8 mouse cellular contexts compared by ENCODE assay signal in the genomic region with DNA sequence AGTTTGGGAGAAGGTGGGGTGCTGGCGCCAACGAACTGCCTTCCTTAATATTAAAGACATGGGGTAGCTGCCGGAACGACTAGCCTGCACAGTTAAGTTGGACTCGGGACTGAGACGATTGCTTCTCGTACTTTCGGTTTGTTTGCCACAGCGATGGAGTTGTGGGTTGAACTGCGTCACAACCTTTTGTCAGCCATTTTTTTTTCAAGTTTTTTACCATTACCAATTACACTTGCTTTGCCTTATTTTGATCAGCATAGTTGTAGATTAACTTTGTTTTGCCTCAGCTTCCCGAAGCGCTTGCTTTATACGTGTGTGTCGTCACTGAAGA. TPM values are rescaled to one million over a fixed set of nuclear protein-coding genes. Genes with fewer than 3 reads are reported as not detected.
DNase-seq lines count a peak whose midpoint lies in the region; ATAC-seq and TF ChIP-seq lines count a peak whose summit lies in the region.

No protein-coding gene starts in this region.

- H3K36me3 ChIP-seq in forebrain, embryonic 16.5 days (ENCODE audit: control insufficient read depth, insufficient read depth): no peaks in the 10 kb centered on the region
- no peaks in the 10 kb centered on the region for H3K36me3 ChIP-seq in liver, embryonic 16.5 days (ENCODE audit: control insufficient read depth, insufficient read depth)

- peaks cover 16% of the 10 kb centered on the region for H3K4me1 ChIP-seq in forebrain, embryonic 16.5 days (replicated peaks; ENCODE audit: control insufficient read depth, insufficient read depth, low read length)
- H3K4me1 ChIP-seq in liver, embryonic 16.5 days (ENCODE audit: control insufficient read depth, low read depth, low read length): peaks cover 21% of the 10 kb centered on the region

- H3K4me3 ChIP-seq in gastrocnemius, adult 2 months: peak overlapping the region; percentile 96
- H3K4me3 ChIP-seq in forebrain, embryonic 16.5 days (replicated peaks; ENCODE audit: low read length): peak overlapping the region; percentile 67
- peak overlapping the region; percentile 63 for H3K4me3 ChIP-seq in liver, embryonic 16.5 days (ENCODE audit: low read depth, low read length)

- ATAC-seq in forebrain, embryonic 16.5 days: no peak
- no peak for ATAC-seq in liver, embryonic 16.5 days (ENCODE audit: low read depth)

- intact Hi-C loops in gastrocnemius, adult 2 months (cut with DNase I): loop anchor here (2.0 to 10.0 kb wide), 4 partner anchors 55 to 308 kb away; a partner anchor contains a TSS

- DNase-seq in gastrocnemius, adult 2 months: no peak
- DNase-seq in gastrocnemius, postnatal 10 days: no peak
- peak; percentile 91 for DNase-seq in CD4-positive, CD25-positive, alpha-beta regulatory T cell, adult 2 months (ENCODE audit: low read depth, low spot score)
- no peak for DNase-seq in right cerebral cortex, postnatal 10 days (ENCODE audit: low spot score in 2 of 2)
- DNase-seq in left cerebral cortex, adult 8-10 months (ENCODE audit: low spot score in 2 of 2): no peak
- no peak for DNase-seq in urinary bladder, postnatal 36 days (ENCODE audit: low spot score in 2 of 2)

- H3K4me2 ChIP-seq in forebrain, embryonic 16.5 days (ENCODE audit: low read length): peak overlapping the region; percentile 97
- peak overlapping the region; percentile 82 for H3K4me2 ChIP-seq in liver, embryonic 16.5 days (ENCODE audit: low read depth, low read length)

- H3K9ac ChIP-seq in forebrain, embryonic 16.5 days (replicated peaks; ENCODE audit: low read depth, low read length): peak overlapping the region; percentile 58
- peak overlapping the region; percentile 87 for H3K9ac ChIP-seq in liver, embryonic 16.5 days (ENCODE audit: low read depth, low read length)

- no peak for TF ChIP-seq CTCF in gastrocnemius, adult 2 months (IDR thresholded peaks at IDR 0.05)

- WGBS in forebrain, embryonic 16.5 days: under 1% methylated on average over 14 of the region's 14 CpGs
- WGBS in liver, embryonic 16.5 days (ENCODE audit: insufficient replicate concordance): 0% methylated on average over 14 of the region's 14 CpGs

- H3K27ac ChIP-seq in gastrocnemius, adult 2 months: peak overlapping the region; percentile 96
- peak overlapping the region; percentile 90 for H3K27ac ChIP-seq in forebrain, embryonic 16.5 days (ENCODE audit: low read length)
- H3K27ac ChIP-seq in liver, embryonic 16.5 days (ENCODE audit: low read length): peak overlapping the region; percentile 99

- H3K9me3 ChIP-seq in forebrain, embryonic 16.5 days (ENCODE audit: control insufficient read depth, low read length): no peaks in the 10 kb centered on the region
- H3K9me3 ChIP-seq in liver, embryonic 16.5 days (replicated peaks; ENCODE audit: control insufficient read depth, low read length): no peaks in the 10 kb centered on the region

- H3K27me3 ChIP-seq in forebrain, embryonic 16.5 days (replicated peaks; ENCODE audit: control insufficient read depth, insufficient read depth, low read length): no peaks in the 10 kb centered on the region
- H3K27me3 ChIP-seq in liver, embryonic 16.5 days (ENCODE audit: control insufficient read depth, insufficient read depth, low read depth, low read length): no peaks in the 10 kb centered on the region

RNA-seq across cellular contexts. Expression of a gene that starts 1.3 kb away (rescaled TPM):
- 100 to 1,000 TPM; 135 to 164 TPM for total RNA-seq in gastrocnemius, adult 2 months (2021)
- total RNA-seq in gastrocnemius, postnatal 10 days (2021): 100 to 1,000 TPM; 361 to 459 TPM
- polyA plus RNA-seq in forebrain, embryonic 16.5 days (2015; fragmentation: Nextera tagmentation; extraction: Ambion mirVana): 16.7 and 22.7 TPM in 2 replicates
- 99.6 and 112 TPM in 2 replicates for polyA plus RNA-seq in liver, embryonic 16.5 days (2015; fragmentation: Nextera tagmentation; extraction: Ambion mirVana)
- total RNA-seq in left cerebral cortex, adult 8-10 months (2022): 10 to 100 TPM; 69.7 to 80.4 (median 72.8) TPM

RNA-seq across cellular contexts. Expression of a gene that starts 5.5 kb away (rescaled TPM):
- total RNA-seq in gastrocnemius, adult 2 months (2021): not detected
- 10 to 100 TPM; 86.2 to 86.5 TPM for total RNA-seq in gastrocnemius, postnatal 10 days (2021)
- polyA plus RNA-seq in forebrain, embryonic 16.5 days (2015; fragmentation: Nextera tagmentation; extraction: Ambion mirVana): 1.6 and 2.0 TPM in 2 replicates
- 4.4 and 7.4 TPM in 2 replicates for polyA plus RNA-seq in liver, embryonic 16.5 days (2015; fragmentation: Nextera tagmentation; extraction: Ambion mirVana)
- total RNA-seq in left cerebral cortex, adult 8-10 months (2022): 1 to 10 TPM; 1.1 to 3.3 (median 2.8) TPM

RNA-seq across cellular contexts. Expression of a gene that starts 6.6 kb away (rescaled TPM):
- 1 to 10 TPM; 1.1 to 2.3 TPM for total RNA-seq in gastrocnemius, adult 2 months (2021)
- 100 to 1,000 TPM; 106 to 125 TPM for total RNA-seq in gastrocnemius, postnatal 10 days (2021)
- 0.86 and 0.95 TPM in 2 replicates for polyA plus RNA-seq in forebrain, embryonic 16.5 days (2015; fragmentation: Nextera tagmentation; extraction: Ambion mirVana)
- polyA plus RNA-seq in liver, embryonic 16.5 days (2015; fragmentation: Nextera tagmentation; extraction: Ambion mirVana): 3.2 and 6.3 TPM in 2 replicates
- 10 to 100 TPM; 12.3 to 18.8 (median 16.3) TPM for total RNA-seq in left cerebral cortex, adult 8-10 months (2022)

RNA-seq across cellular contexts. Expression of a gene that starts 11.0 kb away (rescaled TPM):
- total RNA-seq in gastrocnemius, adult 2 months (2021): 1 to 10 TPM in 1 of 2 experiments, not detected in 1; 1.9 TPM
- 100 to 1,000 TPM; 187 to 217 TPM for total RNA-seq in gastrocnemius, postnatal 10 days (2021)
- 14.5 and 16.2 TPM in 2 replicates for polyA plus RNA-seq in forebrain, embryonic 16.5 days (2015; fragmentation: Nextera tagmentation; extraction: Ambion mirVana)
- polyA plus RNA-seq in liver, embryonic 16.5 days (2015; fragmentation: Nextera tagmentation; extraction: Ambion mirVana): 49.0 and 58.5 TPM in 2 replicates
- total RNA-seq in left cerebral cortex, adult 8-10 months (2022): 10 to 100 TPM; 18.4 to 30.4 (median 21.0) TPM

RNA-seq across cellular contexts. Expression of a gene that starts 12.2 kb away (rescaled TPM):
- 1 to 10 TPM; 1.6 to 1.8 TPM for total RNA-seq in gastrocnemius, adult 2 months (2021)
- 100 to 1,000 TPM; 213 to 261 TPM for total RNA-seq in gastrocnemius, postnatal 10 days (2021)
- 4.9 and 6.7 TPM in 2 replicates for polyA plus RNA-seq in forebrain, embryonic 16.5 days (2015; fragmentation: Nextera tagmentation; extraction: Ambion mirVana)
- polyA plus RNA-seq in liver, embryonic 16.5 days (2015; fragmentation: Nextera tagmentation; extraction: Ambion mirVana): 14.4 TPM in 2 replicates
- 10 to 100 TPM in 1 of 4 experiments, 1 to 10 TPM in 3; 5.3 to 12.2 (median 8.1) TPM for total RNA-seq in left cerebral cortex, adult 8-10 months (2022)

Comparison
In these comparisons a context has a peak if more than half of its experiments do, and no peak if none do; other contexts are left out.
1. RNA of a gene that starts 5.5 kb away (total RNA-seq): 86.2 to 86.5 TPM in gastrocnemius, postnatal 10 days; 1.1 to 3.3 TPM in left cerebral cortex, adult 8-10 months and not detected in gastrocnemius, adult 2 months; every median in the first group is over 10 times any median in the second.
2. RNA of a gene that starts 6.6 kb away (total RNA-seq): 106 to 125 TPM in gastrocnemius, postnatal 10 days; 12.3 to 18.8 TPM in left cerebral cortex, adult 8-10 months and 1.1 to 2.3 TPM in gastrocnemius, adult 2 months; every median in the first group is over 4 times any median in the second.
3. Peak in every context shown above with its lines, with median percentiles within 50 percentile points of each other: H3K27ac ChIP-seq and H3K4me3 ChIP-seq.